Mouse (Mus musculus) G1E-ER4 (cell line): Measurements from ENCODE around the gene Ang2. TPM values are rescaled to one million over a fixed set of nuclear protein-coding genes. Genes with fewer than 3 reads are reported as not detected.

Source experiments
- GATA1 ChIP-seq: IDR thresholded peaks from one replicate; pipeline ENCODE4 v1.8.0; 2012; ENCODE audit warnings: low read length, inconsistent platforms
- polyA plus RNA-seq: library from polyadenylated mRNA; stranded (reverse); fragments of >175 nt; gene quantifications from 2 replicates; pipeline ENCODE4 v1.2.3, GENCODE M21; 2012

The Ang2 gene
- polyA plus RNA-seq, 1 experiment: not detected

GRCm38 (mm10) chr14:51148006-51148405 lies 50.9 kb downstream of the Ang2 start:
- no peak for TF ChIP-seq GATA1

- TF ChIP-seq GATA1: no peak
Observed at GRCm38 (mm10) chr14:51146685-51147084, 52.3 kb downstream of the Ang2 start, which contains the start of gene Rnase1. Rnase1 (minus strand) TSS chr14:51146785.

- TF ChIP-seq GATA1: no peak
Observed at GRCm38 (mm10) chr14:51145521-51145920, 53.4 kb downstream of the Ang2 start.

Other genes with a start within 250 kb of the Ang2 start
- gene Pnp2, start 243.2 kb downstream of the Ang2 start, polyA plus RNA-seq: not detected in 2 replicates
- not detected in 2 replicates for gene Rnase10, start 191.4 kb downstream of the Ang2 start, polyA plus RNA-seq
- gene Rnase9, start 157.3 kb downstream of the Ang2 start, polyA plus RNA-seq: not detected in 2 replicates
- not detected in 2 replicates for gene Rnase11, start 149.0 kb downstream of the Ang2 start, polyA plus RNA-seq
- not detected in 2 replicates for gene Rnase12, start 141.5 kb downstream of the Ang2 start, polyA plus RNA-seq
- not detected in 2 replicates for gene Olfr750, start 124.7 kb downstream of the Ang2 start, polyA plus RNA-seq
- not detected in 2 replicates for gene Rnase4, start 108.1 kb downstream of the Ang2 start, polyA plus RNA-seq
- gene Ang, start 108.0 kb downstream of the Ang2 start, polyA plus RNA-seq: not detected in 2 replicates
- not detected in 2 replicates for gene Eddm3b, start 84.7 kb downstream of the Ang2 start, polyA plus RNA-seq
- 0.03 TPM in 1 of 2 replicates, not detected in the other for gene Rnase6, start 75.2 kb downstream of the Ang2 start, polyA plus RNA-seq
- not detected in 2 replicates for gene Rnase1, start 52.4 kb downstream of the Ang2 start, polyA plus RNA-seq
- not detected in 2 replicates for gene Rnase2b, start 36.9 kb downstream of the Ang2 start, polyA plus RNA-seq
- not detected in 2 replicates for gene Ear14, start 4.2 kb upstream of the Ang2 start, polyA plus RNA-seq
- gene Rnase2a, start 57.0 kb upstream of the Ang2 start, polyA plus RNA-seq: not detected in 2 replicates
- gene Gm7247, start 162.6 kb upstream of the Ang2 start, polyA plus RNA-seq: not detected in 2 replicates
- gene Vmn2r88, start 211.7 kb upstream of the Ang2 start, polyA plus RNA-seq: not detected in 2 replicates